Mouse (Mus musculus): Measurements from ENCODE around the gene Rtkn. TPM values are rescaled to one million over a fixed set of nuclear protein-coding genes. Genes with fewer than 3 reads are reported as not detected.
"Not testable (repeated sequence)": the region's sequence is repeated elsewhere in the genome, so short reads cannot be mapped to it uniquely, and the experiment has no call there.

Gene Rtkn
- total RNA-seq, 2 experiments from 2014 or later, result 88.3 to 88.8 TPM

- DNase-seq (ENCODE audit: low spot score in 2 of 2), result no peak
Observed at GRCm38 (mm10) chr6:83136881-83137575, 1.8 kb downstream of the Rtkn start.

- peak; percentile 58 to 60 for DNase-seq (ENCODE audit: low spot score in 2 of 2)
Observed at GRCm38 (mm10) chr6:83137576-83137950, 2.3 kb downstream of the Rtkn start.

- DNase-seq (ENCODE audit: low spot score in 2 of 2), result no peak
Observed at GRCm38 (mm10) chr6:83138056-83138455, 2.8 kb downstream of the Rtkn start.

- no peak for DNase-seq (ENCODE audit: low spot score in 2 of 2)
Observed at GRCm38 (mm10) chr6:83140044-83140443, 4.8 kb downstream of the Rtkn start.

GRCm38 (mm10) chr6:83141636-83142035, 6.4 kb downstream of the Rtkn start:
- DNase-seq (ENCODE audit: low spot score in 2 of 2), result no peak

GRCm38 (mm10) chr6:83142211-83142731, 7.0 kb downstream of the Rtkn start:
- peak; percentile 66 to 82 for DNase-seq (ENCODE audit: low spot score in 2 of 2)

GRCm38 (mm10) chr6:83142886-83143285, 7.6 kb downstream of the Rtkn start:
- DNase-seq (ENCODE audit: low spot score in 2 of 2), result peak; percentile 45 to 66

GRCm38 (mm10) chr6:83145209-83145608, 9.9 kb downstream of the Rtkn start:
- no peak for DNase-seq (ENCODE audit: low spot score in 2 of 2)

GRCm38 (mm10) chr6:83145805-83146204, 10.5 kb downstream of the Rtkn start:
- no peak for DNase-seq (ENCODE audit: low spot score in 2 of 2)

- DNase-seq (ENCODE audit: low spot score in 2 of 2), result no peak
Observed at GRCm38 (mm10) chr6:83147280-83147679, 12.0 kb downstream of the Rtkn start.

GRCm38 (mm10) chr6:83151721-83152120, 16.5 kb downstream of the Rtkn start:
- DNase-seq (ENCODE audit: low spot score in 2 of 2), result no peak

- no peak for DNase-seq (ENCODE audit: low spot score in 2 of 2)
Observed at GRCm38 (mm10) chr6:83153038-83153437, 17.8 kb downstream of the Rtkn start.

- DNase-seq (ENCODE audit: low spot score in 2 of 2), result no peak
Observed at GRCm38 (mm10) chr6:83153485-83153884, 18.2 kb downstream of the Rtkn start.

- DNase-seq (ENCODE audit: low spot score in 2 of 2), result no peak
Observed at GRCm38 (mm10) chr6:83155552-83156238, 20.4 kb downstream of the Rtkn start.

GRCm38 (mm10) chr6:83156259-83156684, 21.0 kb downstream of the Rtkn start, which contains the start of the genes Wdr54 and 1700003E16Rik:
Gene Wdr54, minus strand, starts transcription at chr6:83156397.
Gene 1700003E16Rik, plus strand, starts transcription at chr6:83156404.
- peak; percentile 74 to 83 for DNase-seq (ENCODE audit: low spot score in 2 of 2)

- DNase-seq (ENCODE audit: low spot score in 2 of 2), result not testable (repeated sequence)
Observed at GRCm38 (mm10) chr6:83159456-83159855, 24.2 kb downstream of the Rtkn start.

GRCm38 (mm10) chr6:83161442-83161841, 26.2 kb downstream of the Rtkn start:
- DNase-seq (ENCODE audit: low spot score in 2 of 2), result no peak

GRCm38 (mm10) chr6:83161921-83162641, 26.8 kb downstream of the Rtkn start:
- no peak for DNase-seq (ENCODE audit: low spot score in 2 of 2)

- DNase-seq (ENCODE audit: low spot score in 2 of 2), result peak; percentile 63 to 72
Observed at GRCm38 (mm10) chr6:83162701-83163100, 27.4 kb downstream of the Rtkn start.

- DNase-seq (ENCODE audit: low spot score in 2 of 2), result no peak
Observed at GRCm38 (mm10) chr6:83165026-83165606, 29.9 kb downstream of the Rtkn start.

GRCm38 (mm10) chr6:83165607-83166242, 30.5 kb downstream of the Rtkn start, which contains the start of gene Dctn1:
Gene Dctn1, plus strand, starts transcription at chr6:83165920.
- DNase-seq (ENCODE audit: low spot score in 2 of 2), result peak; percentile 92 to 93
